Mouse (Mus musculus) gastrocnemius, adult 18-20 months (tissue): ENCODE data around the gene Tas2r135. TPM values are rescaled to one million over a fixed set of nuclear protein-coding genes. Genes with fewer than 3 reads are reported as not detected.

Source experiments
- DNase-seq: peaks from one replicate; pipeline ENCODE4 v3.0.0; 2021; ENCODE audit warnings: low spot score
- total RNA-seq, 2 experiments: library from RNA; stranded (reverse); gene quantifications; 2 replicates each; pipeline ENCODE4 v1.2.3; 2021

Gene Tas2r135
- total RNA-seq, 2 experiments from 2014 or later: not detected

- DNase-seq: no peak
These were observed 21.1 kb downstream of the Tas2r135 start for GRCm38 (mm10) chr6:42426337-42426736.

- no peak for DNase-seq
These were observed 28.3 kb downstream of the Tas2r135 start for GRCm38 (mm10) chr6:42433554-42433953.

GRCm38 (mm10) chr6:42434446-42434845 is 29.2 kb downstream of the Tas2r135 start, which contains the start of gene Tas2r126:
Tas2r126 (plus strand) TSS chr6:42434535.
- DNase-seq: no peak

GRCm38 (mm10) chr6:42435490-42435889 is 30.3 kb downstream of the Tas2r135 start:
- DNase-seq: no peak

- DNase-seq: no peak
These were observed 36.2 kb downstream of the Tas2r135 start for GRCm38 (mm10) chr6:42441395-42441794.

GRCm38 (mm10) chr6:42444491-42444890 is 39.3 kb downstream of the Tas2r135 start:
- no peak for DNase-seq

GRCm38 (mm10) chr6:42447381-42447780 is 42.1 kb downstream of the Tas2r135 start:
- no peak for DNase-seq

Other genes with a start within 250 kb of the Tas2r135 start
- not detected for gene Tas2r144, start 190.1 kb upstream of the Tas2r135 start, total RNA-seq
- gene Gstk1, start 159.5 kb upstream of the Tas2r135 start, total RNA-seq: 10 to 100 TPM; 45.4 to 57.2 TPM
- gene Tmem139, start 143.5 kb upstream of the Tas2r135 start, total RNA-seq: under 1 TPM; 0.19 to 0.27 TPM
- gene Casp2, start 140.4 kb upstream of the Tas2r135 start, total RNA-seq: 1 to 10 TPM; 3.7 to 4.1 TPM
- 100 to 1,000 TPM; 153 TPM for gene Clcn1, start 118.7 kb upstream of the Tas2r135 start, total RNA-seq
- gene Fam131b, start 80.8 kb upstream of the Tas2r135 start, total RNA-seq: under 1 TPM; 0.21 to 0.30 TPM
- 10 to 100 TPM; 20.2 to 25.5 TPM for gene Zyx, start 55.8 kb upstream of the Tas2r135 start, total RNA-seq
- gene Epha1, start 32.2 kb upstream of the Tas2r135 start, total RNA-seq: under 1 TPM; 0.07 to 0.23 TPM
- gene Tas2r143, start 5.2 kb upstream of the Tas2r135 start, total RNA-seq: not detected
- not detected for gene Tas2r126, start 29.1 kb downstream of the Tas2r135 start, total RNA-seq
- not detected for gene Olfr458, start 59.8 kb downstream of the Tas2r135 start, total RNA-seq
- gene Olfr457, start 70.9 kb downstream of the Tas2r135 start, total RNA-seq: not detected
- gene Olfr456, start 81.8 kb downstream of the Tas2r135 start, total RNA-seq: not detected
- gene Olfr455, start 142.2 kb downstream of the Tas2r135 start, total RNA-seq: not detected
- gene Tcaf3, start 192.3 kb downstream of the Tas2r135 start, total RNA-seq: not detected
- 1 to 10 TPM; 1.7 to 2.0 TPM for gene Tcaf2, start 239.8 kb downstream of the Tas2r135 start, total RNA-seq